Mouse (Mus musculus): ENCODE measurements at regions not wholly inside any gene's neighbourhood (a gene's known extent, or its start where the extent isn't known, plus 50 kb on each side); places are given as distances from the start of the nearest gene placed in this dataset.

GRCm38 (mm10) chr5:35449556-35449955 is 60.6 kb downstream of the Hmx1 start:
- in situ Hi-C loops (cut with MboI; ENCODE audit: low pct_unique_long_range_greater_than_20kb in 1 of 2, low sequenced_read_pairs in 2 of 2, unreplicated experiment in 1 of 2): loop anchor here in 1 of 2 experiments (10.0 kb wide), 1 partner anchor 55 kb away; no protein-coding TSS in a partner anchor
